Mouse (Mus musculus): ENCODE results near the gene Rbck1.

Rbck1 gene

DNA sequence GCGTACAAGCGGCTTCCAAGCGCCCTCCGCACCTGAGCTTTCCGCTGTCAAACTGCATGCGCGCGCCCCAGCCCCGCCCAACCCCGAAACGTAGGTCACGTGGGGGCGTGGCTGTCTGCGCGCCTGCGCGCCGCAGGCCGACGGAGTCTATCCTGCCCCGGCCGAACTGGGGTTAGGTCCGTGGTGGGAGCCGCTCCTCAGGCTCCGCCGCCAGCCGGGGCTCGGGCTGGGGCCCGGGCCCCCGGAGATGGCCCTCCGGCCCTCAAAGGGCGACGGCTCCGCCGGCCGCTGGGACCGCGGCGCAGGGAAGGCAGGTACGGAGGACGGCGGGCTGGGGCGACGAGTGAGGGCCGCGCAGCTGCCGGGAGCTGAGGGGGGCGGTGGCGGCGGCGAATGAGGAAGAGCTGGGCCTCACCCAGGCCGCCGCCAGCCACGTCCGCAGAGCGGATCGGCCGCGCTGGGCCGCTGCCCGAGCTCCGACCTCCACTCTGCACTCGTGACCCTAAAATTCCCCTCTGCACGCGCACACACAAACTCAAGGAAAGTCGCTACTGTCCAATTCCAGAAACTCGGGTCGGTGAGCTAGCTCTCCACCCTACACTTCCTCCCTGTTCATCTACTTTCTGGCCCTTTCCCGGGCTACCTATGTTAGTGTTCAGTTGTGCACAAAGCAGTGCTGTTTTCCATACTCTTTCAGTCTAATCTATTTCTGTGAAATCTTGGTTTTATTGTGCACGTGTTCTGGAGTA is 38.6 kb downstream of the Rbck1 start, which contains the start of gene Tbc1d20:
Gene Tbc1d20, plus strand, starts transcription at position 102 of the 749 bp plus-strand sequence.
- DNase-seq, result peak; percentile 94

DNA sequence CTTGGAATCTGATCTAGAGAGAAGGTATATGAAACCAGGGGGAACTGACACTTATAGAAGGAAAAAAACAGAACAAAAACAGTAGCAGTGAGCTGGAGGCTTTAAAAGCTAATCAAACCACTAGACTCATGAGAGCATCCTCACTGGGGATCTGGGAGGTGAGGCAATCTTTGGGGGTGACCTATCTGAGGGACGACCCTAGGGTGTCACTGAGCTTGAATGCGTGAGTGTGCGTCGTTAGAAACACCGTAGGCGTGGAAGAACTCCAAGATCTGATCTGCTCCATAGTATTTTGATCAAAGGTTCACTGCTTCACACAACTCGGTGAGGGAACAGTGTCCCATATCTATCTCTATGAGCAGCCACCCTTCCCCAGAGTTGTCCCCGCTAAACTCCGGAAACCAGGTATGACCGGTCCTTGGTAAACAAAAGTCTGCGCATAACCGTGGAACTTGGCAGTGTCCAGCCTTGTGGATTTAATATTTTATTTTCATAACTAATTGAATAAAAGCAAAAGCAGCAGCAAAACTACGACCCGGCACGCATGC is 39.2 kb downstream of the Rbck1 start:
- DNase-seq, result no peak

DNA sequence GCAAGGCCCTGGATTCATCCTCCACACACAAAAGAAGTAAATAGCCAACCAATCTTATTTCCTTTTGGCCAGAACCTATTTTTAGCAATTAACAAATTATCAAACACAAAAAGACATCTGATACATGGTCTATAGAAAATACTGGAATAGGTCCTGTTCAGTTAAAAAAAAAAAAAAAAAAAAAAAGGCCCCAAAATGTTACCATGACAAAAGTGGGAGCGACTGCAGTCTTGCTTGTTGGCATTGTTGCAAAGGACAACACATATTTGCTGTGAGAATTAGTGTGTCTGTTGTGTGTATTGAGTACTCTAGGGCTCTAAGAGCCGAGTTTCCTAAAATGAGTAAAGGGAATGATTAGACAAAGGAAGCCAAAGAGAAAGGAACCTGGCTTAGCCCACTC is 40.0 kb downstream of the Rbck1 start:
- no peak for DNase-seq

DNA sequence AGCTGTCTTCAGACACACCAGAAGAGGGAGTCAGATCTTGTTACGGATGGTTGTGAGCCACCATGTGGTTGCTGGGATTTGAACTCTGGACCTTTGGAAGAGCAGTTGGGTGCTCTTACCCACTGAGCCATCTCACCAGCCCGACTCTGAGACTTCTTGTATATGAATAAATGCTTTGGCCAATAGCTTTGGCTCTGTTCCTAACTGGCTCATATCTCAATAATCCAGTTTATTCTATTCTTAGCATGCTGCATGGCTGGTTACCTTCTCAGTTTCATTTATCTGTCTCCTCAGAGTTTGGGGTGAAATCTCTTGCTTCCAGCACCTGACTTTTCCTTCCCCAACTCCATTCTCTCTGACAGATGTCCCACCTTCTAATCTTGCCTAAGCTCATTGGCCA is 42.8 kb downstream of the Rbck1 start:
- DNase-seq, result peak; percentile 22

DNA sequence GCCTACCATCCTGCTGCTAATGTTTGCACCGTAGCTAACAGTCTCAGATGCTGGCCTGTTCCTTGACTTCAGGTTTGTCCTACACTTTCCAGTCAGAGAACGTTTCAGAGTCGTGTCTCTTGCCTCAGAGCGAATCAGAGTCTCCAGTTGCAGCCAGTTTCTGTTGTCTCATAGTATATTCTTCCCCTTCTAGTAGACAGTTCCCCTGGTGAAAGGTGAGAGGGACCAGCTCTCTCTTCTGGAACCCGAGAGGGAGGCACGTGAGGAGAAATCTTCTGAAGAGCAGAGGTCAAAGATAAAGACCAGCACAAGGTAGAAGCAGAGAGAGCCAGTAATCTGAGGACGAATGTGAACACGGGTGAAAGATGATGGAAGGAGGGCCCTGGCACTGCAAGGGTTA is 44.4 kb downstream of the Rbck1 start:
- DNase-seq, result no peak

DNA sequence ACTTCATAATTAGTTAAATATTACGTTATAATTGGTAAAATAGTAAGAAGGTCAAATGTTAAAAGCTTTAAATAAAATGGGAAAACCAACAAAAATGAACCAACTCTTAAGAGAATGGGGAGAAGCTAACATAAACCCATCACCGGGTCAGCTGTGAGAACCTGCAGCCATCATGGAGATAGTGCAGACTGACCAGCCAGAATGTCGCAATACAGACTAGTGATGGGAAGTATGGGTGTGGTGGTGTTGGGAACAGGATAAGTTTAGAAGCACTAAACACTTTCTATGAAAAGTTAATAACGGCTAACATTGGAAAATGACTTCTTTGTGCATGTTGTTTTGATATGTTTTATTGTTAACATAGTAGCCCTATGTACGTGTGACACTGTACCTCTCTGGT is 44.9 kb downstream of the Rbck1 start:
- DNase-seq, result no peak

DNA sequence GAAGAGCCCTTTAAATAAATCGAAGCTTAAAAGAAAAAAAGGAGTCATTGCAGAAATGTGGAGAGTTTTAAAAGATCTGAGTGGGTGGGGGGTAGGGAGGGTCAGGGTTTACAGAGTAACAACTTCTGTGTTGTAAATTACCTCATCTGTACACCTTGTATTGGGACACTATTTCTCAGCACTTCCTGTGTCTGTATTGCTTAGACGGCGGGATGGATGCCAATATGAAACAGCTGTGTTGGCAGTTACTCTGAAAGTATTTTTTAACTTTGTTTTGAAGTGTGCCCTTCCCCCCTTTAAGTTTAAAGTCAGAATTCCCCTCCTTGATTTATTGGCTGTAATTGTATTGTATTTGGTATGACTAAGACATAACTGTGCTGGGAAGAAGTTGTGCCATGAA is 51.0 kb downstream of the Rbck1 start:
- DNase-seq, result no peak

DNA sequence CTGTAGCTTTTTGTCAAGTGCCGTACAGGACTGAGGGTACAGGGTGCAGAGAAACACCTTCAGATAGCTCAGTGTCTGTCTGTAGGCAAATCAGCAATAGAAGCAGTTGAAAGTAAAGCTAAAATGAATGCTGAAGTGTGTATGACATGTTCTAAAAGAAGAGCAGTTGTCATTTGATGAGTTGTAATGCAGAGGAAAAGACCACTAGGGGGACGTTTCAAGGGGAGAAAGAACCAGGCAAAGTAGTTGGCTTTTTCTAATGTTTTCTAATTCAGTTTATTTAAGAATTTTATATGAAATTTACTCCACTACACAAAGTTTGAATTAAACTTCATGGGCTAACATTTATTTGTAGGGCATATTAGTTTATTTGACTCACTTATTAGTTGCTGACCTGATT is 58.8 kb downstream of the Rbck1 start:
- peak; percentile 9 for DNase-seq
